Mouse (Mus musculus): Measurements from ENCODE around the gene Slc48a1. TPM values are rescaled to one million over a fixed set of nuclear protein-coding genes. Genes with fewer than 3 reads are reported as not detected.

The Slc48a1 gene
- polyA plus RNA-seq, 1 experiment from 2014 or later: 23.9 TPM

DNA sequence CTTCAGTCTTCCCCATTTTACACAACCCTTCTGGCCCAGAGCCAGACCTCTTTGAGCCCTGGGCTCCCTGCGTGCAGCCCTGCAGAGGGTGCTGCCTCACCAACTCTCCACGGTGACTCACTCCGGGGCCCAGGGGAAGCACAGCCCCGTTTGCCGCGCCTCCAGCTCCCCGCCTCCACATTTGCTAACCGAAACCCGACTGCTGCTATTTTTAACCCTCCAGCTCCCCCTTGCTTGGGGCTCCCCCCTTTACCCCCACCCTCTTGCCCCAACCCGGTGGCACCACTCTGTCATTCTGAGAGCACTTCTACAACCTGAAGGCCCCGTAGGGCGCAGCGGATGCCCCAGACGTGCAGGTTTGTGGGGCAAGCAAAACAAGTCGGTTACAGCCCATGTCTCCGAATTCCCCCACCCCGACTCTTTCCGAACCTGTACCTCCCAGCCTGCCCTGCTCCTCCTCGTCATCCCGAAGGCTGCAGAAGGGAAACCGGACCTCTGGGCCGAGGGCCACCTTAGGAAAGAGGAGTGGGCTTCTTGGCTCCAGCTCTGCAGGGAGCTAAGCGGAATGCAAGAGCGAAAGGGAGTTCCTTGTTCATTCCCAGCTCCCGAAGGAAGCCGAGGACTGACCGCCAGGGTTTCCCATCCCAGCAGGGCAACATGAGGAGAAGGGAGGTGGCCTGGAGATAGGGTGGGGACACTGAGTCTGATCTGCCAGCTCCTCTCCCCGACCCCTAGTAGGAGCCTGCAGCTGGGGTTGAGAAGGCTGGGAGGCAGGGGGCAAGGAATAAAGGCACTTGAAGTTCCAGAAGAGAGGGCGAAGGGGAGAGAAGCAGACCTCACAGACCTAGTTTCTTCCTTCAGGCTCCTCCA, 47.0 kb downstream of the Slc48a1 start:
- 8% methylated on average over 29 of the region's 29 CpGs for WGBS
- Histone ChIP-seq H3K4me2 (replicated peaks) (peak overlapping the region; percentile 66), H3K4me1 (replicated peaks) (peaks cover 86% of the 10 kb centered on the region), H3K9me3 (no peaks in the 10 kb centered on the region), H3K4me3 (replicated peaks) (peak overlapping the region; percentile 37), H3K36me3 (no peaks in the 10 kb centered on the region), H3K27me3 (replicated peaks) (no peaks in the 10 kb centered on the region), H3K9ac (peak overlapping the region; percentile 41), H3K27ac (peak overlapping the region; percentile 72)
- ATAC-seq: peak; percentile 91

DNA sequence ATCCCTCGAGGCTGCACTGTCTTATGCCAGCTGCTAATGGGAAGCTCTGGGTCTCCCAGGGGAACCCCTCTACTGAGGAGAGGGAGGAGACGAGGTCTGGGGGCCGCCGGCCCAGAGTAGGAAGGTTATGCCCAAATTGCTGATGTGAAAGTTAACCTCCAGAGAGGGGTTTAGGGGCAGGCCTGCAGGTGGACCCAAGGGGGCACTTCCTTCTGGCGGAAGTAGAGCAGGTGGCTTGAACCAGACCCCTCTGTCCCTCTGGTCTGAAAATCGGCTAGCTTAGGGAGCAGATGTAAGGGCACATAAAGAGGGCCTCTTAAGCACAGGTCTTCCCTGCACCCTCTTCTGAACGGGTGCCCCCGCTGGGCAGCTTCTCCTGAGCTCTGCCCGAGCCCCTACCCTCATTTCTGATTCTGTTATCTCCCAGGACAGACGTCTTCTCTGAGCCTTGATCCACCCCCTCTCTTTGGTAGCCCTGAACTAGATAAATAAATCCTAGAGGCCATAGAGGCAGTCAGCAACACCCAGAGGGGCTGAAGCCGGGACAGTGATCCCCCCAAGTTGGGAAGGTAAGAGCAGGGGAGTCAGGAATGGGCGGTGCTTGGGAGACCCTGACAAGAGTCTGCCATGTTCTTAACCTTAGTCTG, 47.7 kb downstream of the Slc48a1 start:
- no peaks in the 10 kb centered on the region for H3K27me3 ChIP-seq (replicated peaks)
- peak overlapping the region; percentile 72 for H3K27ac ChIP-seq
- peaks cover 80% of the 10 kb centered on the region for H3K4me1 ChIP-seq (replicated peaks)
- no peak for ATAC-seq
- H3K36me3 ChIP-seq: no peaks in the 10 kb centered on the region
- peak overlapping the region; percentile 66 for H3K4me2 ChIP-seq (replicated peaks)
- 57% methylated on average over 12 of the region's 12 CpGs for WGBS
- peak overlapping the region; percentile 41; the same call in 1 of the 2 replicates for H3K9ac ChIP-seq
- no peaks in the 10 kb centered on the region for H3K9me3 ChIP-seq
- H3K4me3 ChIP-seq (replicated peaks): no peak overlapping the region

DNA sequence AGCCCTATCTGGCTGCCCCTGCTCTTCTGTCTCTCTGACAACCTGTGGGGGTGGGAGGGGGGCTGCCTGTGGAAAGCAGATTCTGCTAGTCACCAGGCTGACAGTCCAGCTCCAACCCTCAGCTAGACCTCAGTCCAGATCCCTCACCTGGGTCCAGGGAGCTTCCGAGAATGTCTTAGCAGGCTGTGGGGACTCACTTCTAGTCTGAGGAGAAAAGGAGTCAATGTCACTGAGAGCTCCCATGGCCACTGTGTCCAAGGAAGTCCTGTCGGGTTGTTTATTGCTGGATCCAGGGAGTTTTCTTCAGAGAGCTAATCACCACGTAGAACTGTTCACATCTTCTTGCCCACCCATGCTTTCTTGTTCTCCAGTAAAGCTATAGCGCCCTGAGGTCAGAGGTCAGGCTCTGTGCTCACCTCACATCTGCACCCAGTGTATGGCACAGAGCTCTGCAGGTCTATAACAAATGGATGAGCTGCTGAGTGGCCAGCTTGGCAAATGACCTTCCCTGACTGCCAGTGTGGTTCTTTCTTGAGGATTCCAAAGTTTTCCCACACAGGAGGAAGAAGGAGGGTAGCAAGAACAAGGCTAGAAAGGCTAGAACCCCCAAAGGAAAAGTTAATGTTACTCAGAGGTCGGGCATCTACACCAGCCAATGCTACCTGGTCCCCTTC, 48.4 kb downstream of the Slc48a1 start:
- Histone ChIP-seq H3K9me3 (no peaks in the 10 kb centered on the region), H3K9ac (no peak overlapping the region), H3K4me2 (replicated peaks) (0 out of 2 replicates have a peak overlapping the region, but pooled peaks have one; percentile 66), H3K4me1 (replicated peaks) (peaks cover 74% of the 10 kb centered on the region), H3K27ac (0 out of 2 replicates have a peak overlapping the region, but pooled peaks have one; percentile 72), H3K4me3 (replicated peaks) (no peak overlapping the region), H3K27me3 (replicated peaks) (no peaks in the 10 kb centered on the region), H3K36me3 (no peaks in the 10 kb centered on the region)
- no peak for ATAC-seq
- 68% methylated on average over 5 of the region's 5 CpGs for WGBS

- no peak for ATAC-seq
- 76% methylated on average over 8 of the region's 8 CpGs for WGBS
- H3K4me2 ChIP-seq (replicated peaks): no peak overlapping the region
- no peak overlapping the region for H3K9ac ChIP-seq
- H3K4me1 ChIP-seq (replicated peaks): peaks cover 70% of the 10 kb centered on the region
- no peaks in the 10 kb centered on the region for H3K36me3 ChIP-seq
- no peak overlapping the region for H3K27ac ChIP-seq
- no peaks in the 10 kb centered on the region for H3K9me3 ChIP-seq
- no peaks in the 10 kb centered on the region for H3K27me3 ChIP-seq (replicated peaks)
- no peak overlapping the region for H3K4me3 ChIP-seq (replicated peaks)
Measured at GRCm38 (mm10) chr15:97827401-97827800, 49.1 kb downstream of the Slc48a1 start.

GRCm38 (mm10) chr15:97828221-97828842, 50.0 kb downstream of the Slc48a1 start:
- no peak for ATAC-seq
- no peaks in the 10 kb centered on the region for H3K36me3 ChIP-seq
- peak overlapping the region; percentile 90 for H3K4me2 ChIP-seq (replicated peaks)
- H3K4me3 ChIP-seq (replicated peaks): no peak overlapping the region
- peaks cover 67% of the 10 kb centered on the region for H3K4me1 ChIP-seq (replicated peaks)
- 0 out of 2 replicates have a peak overlapping the region, but pooled peaks have one; percentile 9 for H3K9ac ChIP-seq
- H3K9me3 ChIP-seq: no peaks in the 10 kb centered on the region
- 45% methylated on average over 6 of the region's 6 CpGs for WGBS
- no peaks in the 10 kb centered on the region for H3K27me3 ChIP-seq (replicated peaks)
- H3K27ac ChIP-seq: peak overlapping the region; percentile 49

DNA sequence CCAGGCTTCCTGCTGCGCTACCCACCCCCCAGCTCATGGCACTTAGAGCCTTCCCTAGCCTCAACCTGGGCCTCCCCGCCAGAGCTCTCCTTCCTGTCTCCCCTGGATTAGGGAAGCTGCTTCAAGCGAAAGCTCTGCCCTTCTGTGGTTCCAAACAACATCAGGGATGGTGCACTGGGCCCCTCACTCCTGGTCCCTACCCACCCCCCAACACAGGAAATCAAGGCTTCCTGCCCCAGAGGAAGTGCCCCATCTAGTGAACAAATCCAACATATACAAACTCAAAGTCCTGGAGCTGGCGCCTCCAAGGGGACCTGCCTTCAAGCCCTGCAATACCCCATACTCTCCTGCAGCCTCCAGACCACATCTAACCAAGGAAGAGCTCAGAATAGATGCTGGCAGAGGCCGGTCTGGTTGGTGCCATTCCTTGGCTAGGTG, 50.6 kb downstream of the Slc48a1 start:
- H3K27ac ChIP-seq: peak overlapping the region; percentile 49
- H3K9ac ChIP-seq: 0 out of 2 replicates have a peak overlapping the region, but pooled peaks have one; percentile 9
- H3K36me3 ChIP-seq: no peaks in the 10 kb centered on the region
- H3K27me3 ChIP-seq (replicated peaks): no peaks in the 10 kb centered on the region
- 0 out of 2 replicates have a peak overlapping the region, but pooled peaks have one; percentile 86 for H3K4me3 ChIP-seq (replicated peaks)
- peak overlapping the region; percentile 90 for H3K4me2 ChIP-seq (replicated peaks)
- ATAC-seq: no peak
- 54% methylated on average over 5 of the region's 5 CpGs for WGBS
- H3K9me3 ChIP-seq: no peaks in the 10 kb centered on the region
- H3K4me1 ChIP-seq (replicated peaks): peaks cover 63% of the 10 kb centered on the region

GRCm38 (mm10) chr15:97829432-97829831, 51.1 kb downstream of the Slc48a1 start:
- Histone ChIP-seq H3K9ac (0 out of 2 replicates have a peak overlapping the region, but pooled peaks have one; percentile 17), H3K27me3 (replicated peaks) (no peaks in the 10 kb centered on the region), H3K4me2 (replicated peaks) (peak overlapping the region; percentile 90), H3K9me3 (no peaks in the 10 kb centered on the region), H3K4me1 (replicated peaks) (peaks cover 58% of the 10 kb centered on the region), H3K27ac (no peak overlapping the region), H3K4me3 (replicated peaks) (peak overlapping the region; percentile 86; the same call in 1 of the 2 replicates), H3K36me3 (no peaks in the 10 kb centered on the region)
- WGBS: 63% methylated on average over 2 of the region's 2 CpGs
- ATAC-seq: no peak

DNA sequence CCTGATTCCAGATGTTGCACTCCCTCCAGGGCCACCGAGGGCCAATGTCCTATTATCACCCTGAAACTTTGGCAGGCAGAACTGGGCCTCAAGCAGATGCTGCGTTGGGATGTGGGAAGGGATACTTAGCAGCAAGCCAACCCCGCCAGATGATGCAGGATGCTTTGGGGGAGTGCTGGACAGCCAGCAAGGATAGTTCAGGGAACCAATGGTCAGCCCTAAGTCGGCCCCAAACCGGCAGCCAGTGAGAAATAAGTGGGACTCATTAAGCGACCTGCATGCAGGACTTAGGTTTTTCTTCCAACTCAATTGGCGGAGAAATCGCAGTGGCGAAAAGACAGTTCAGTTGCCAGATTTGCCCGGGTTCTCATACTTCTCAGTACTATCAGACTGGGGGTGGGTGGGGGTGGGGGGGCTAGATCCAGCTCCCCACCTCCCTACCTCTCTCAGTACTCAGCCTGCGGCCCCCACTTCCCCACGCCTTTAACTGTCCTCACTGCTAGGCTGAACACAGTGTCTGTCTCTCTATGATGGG, 52.0 kb downstream of the Slc48a1 start:
- Histone ChIP-seq H3K9ac (peak overlapping the region; percentile 94), H3K4me1 (replicated peaks) (peaks cover 50% of the 10 kb centered on the region), H3K9me3 (no peaks in the 10 kb centered on the region), H3K27ac (peak overlapping the region; percentile 97), H3K4me3 (replicated peaks) (peak overlapping the region; percentile 86), H3K27me3 (replicated peaks) (no peaks in the 10 kb centered on the region), H3K4me2 (replicated peaks) (peak overlapping the region; percentile 90), H3K36me3 (no peaks in the 10 kb centered on the region)
- WGBS: 25% methylated on average over 12 of the region's 12 CpGs
- ATAC-seq: no peak

DNA sequence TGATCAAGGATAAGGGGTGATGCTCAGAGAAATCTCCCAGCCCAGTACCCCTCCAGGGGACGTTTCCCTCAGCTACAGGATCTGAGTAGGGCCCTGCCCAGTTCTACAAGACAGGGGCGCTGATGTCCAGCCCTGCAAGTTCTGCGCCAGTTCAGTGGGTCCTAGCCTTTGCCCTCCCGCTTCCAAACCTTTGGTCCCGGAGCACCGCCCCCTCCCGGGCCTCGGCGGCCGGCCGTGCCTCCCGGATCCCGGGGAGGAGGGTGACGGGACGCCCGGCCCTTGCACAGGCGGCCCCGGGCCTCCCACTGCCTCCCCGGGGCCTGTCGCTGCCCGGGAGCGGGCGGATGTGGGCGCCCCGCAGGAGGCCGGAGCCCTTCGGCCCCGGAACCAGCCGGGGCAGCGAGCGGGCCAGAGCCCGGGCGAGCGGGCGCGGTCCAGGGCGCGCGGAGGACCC, 52.5 kb downstream of the Slc48a1 start:
- H3K36me3 ChIP-seq: no peaks in the 10 kb centered on the region
- H3K4me1 ChIP-seq (replicated peaks): peaks cover 45% of the 10 kb centered on the region
- H3K4me3 ChIP-seq (replicated peaks): peak overlapping the region; percentile 86
- H3K9ac ChIP-seq: peak overlapping the region; percentile 94
- peak overlapping the region; percentile 90 for H3K4me2 ChIP-seq (replicated peaks)
- WGBS: under 1% methylated on average over 38 of the region's 39 CpGs
- no peaks in the 10 kb centered on the region for H3K27me3 ChIP-seq (replicated peaks)
- H3K27ac ChIP-seq: peak overlapping the region; percentile 97
- ATAC-seq: peak; percentile 49
- H3K9me3 ChIP-seq: no peaks in the 10 kb centered on the region

DNA sequence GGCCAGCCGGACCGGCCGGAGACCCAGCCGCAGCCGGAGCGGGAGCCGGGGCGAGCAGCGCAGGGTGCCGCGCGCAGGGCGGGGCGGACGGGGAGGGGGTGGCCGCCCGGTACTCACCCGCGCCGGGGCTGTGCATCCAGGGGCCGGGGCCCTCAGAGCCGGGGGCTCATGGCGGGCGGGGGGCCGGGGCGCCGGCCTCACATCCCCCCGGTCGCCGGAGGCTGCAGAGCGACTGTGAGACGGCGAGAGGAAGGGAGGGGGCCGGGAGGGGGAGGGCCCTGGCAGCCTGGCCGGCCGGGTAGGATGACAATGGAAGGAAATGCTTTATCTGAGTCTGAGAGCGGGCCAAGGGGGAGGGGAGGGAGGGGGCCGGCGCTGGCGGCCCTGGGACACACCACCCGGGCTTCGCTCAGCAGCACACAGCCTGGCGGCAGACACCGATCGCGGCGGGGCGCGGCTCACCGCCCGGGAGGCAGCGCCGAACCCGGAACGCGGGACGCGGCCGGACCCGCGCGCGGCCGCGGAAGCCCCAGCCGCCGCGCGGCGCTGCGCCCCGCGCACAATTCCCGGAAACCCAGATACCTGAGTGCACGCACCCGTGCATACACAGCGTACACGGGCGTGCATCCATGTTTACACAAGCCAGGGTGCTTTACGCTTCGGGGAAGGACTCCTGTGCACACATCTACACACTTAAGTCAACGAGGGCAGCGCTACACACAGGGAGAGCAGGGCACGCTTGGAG, 53.1 kb downstream of the Slc48a1 start:
- peak; percentile 90 for ATAC-seq
- H3K4me1 ChIP-seq (replicated peaks): peaks cover 43% of the 10 kb centered on the region
- H3K4me2 ChIP-seq (replicated peaks): peak overlapping the region; percentile 90
- no peaks in the 10 kb centered on the region for H3K9me3 ChIP-seq
- H3K4me3 ChIP-seq (replicated peaks): peak overlapping the region; percentile 86
- H3K36me3 ChIP-seq: no peaks in the 10 kb centered on the region
- no peaks in the 10 kb centered on the region for H3K27me3 ChIP-seq (replicated peaks)
- H3K9ac ChIP-seq: peak overlapping the region; percentile 94
- WGBS: under 1% methylated on average over 71 of the region's 84 CpGs
- peak overlapping the region; percentile 97 for H3K27ac ChIP-seq

Measured in intestine, embryonic 15.5 days (tissue).